Mouse (Mus musculus) right cerebral cortex, adult 18-20 months (tissue): ENCODE data around the gene Vmn1r68.

Experiments used
- DNase-seq: peaks from one replicate; pipeline ENCODE4 v3.0.0; 2022; ENCODE audit warnings: mixed read lengths

The Vmn1r68 gene

GRCm38 (mm10) chr7:10558385-10558784 is at the start of gene Vmn1r68:
Gene Vmn1r68, minus strand, starts transcription at chr7:10558485.
- DNase-seq = no peak

DNA sequence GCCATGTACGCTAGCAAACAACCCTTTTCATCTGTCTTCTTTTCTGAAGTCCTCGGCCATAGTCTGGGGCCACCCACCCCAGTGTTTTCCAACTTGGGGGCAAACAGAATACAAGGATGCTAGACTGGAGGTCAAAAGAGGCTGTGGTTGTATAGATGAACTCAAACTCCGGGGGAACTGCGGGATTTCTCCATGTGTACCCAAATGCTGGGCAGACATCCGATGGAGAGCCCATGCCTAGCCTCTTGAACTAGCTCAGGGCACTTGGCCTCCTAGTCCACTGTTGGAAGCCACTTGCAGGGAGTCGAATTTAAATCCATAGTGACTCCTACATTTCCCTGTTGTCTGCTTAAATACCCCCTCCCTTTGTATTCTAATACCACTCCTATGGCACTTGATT is 62.7 kb downstream of the Vmn1r68 start:
- no peak for DNase-seq

DNA sequence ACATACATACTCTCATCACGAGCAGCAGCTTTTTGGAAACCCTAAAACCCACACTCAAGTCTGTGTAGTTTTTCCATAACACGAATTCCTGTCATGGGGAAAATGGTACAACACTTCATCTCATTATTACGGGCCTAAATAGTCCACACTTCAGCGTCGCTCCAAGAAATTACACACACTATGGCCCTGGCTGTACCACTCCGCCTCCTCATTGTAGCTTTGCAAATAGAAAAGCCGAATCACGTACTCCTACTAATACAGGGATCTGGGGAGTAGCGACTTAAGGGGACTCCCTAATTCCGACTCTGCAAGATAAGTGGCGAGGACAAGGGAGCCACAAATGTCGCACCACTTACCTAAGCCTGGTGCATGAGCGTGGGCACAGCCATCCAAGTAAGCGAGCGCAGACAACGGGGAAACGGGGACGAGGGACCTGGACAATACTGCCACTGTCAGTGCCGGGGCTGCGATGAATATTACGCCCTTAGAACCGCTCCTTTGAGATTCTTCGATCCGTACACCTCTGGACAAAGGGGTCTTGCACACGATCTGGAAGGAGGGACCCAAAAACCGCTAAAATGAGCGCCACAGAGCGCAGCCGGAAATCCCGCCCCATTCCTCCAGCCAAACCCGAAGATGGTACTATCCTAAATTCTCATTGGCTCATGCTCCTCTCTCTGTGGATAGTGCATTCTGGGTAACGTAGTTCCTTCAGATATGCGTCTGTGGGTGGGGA is 63.3 kb downstream of the Vmn1r68 start, which contains the start of gene Zik1:
TSS of gene Zik1 (minus strand) at position 609 of the 736 bp plus-strand sequence.
- peak; percentile 82 for DNase-seq

DNA sequence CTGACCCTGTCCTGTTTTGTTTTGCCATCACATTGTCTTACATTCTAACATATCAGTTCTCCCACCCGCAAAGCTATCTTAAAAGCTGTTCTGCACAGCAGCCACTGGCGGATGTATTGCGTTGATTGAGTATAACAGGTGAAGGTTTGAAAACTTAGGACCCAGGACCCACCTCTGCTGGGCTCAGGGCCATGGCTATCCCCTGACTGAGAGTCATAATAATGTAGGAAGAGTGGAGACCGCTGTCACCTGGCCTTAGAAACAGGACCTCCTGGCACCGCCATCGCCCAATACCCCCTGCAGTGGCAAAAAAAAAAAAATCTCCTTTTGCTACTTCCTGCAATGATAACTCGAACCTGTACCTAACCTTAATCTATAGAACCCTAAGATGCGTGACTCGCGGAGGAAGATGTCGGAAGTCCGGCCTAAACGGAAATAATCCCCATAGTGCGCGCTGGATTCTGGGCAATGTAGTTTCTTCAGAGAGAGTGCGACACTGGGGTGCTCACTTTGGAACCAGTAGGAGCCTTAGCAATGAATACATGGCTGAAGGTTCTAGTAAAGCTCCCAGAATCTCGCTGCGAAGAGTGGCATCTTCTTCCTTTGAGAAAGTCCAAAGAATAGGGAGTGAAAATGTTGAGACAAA is 77.6 kb downstream of the Vmn1r68 start:
- peak; percentile 71 for DNase-seq

DNA sequence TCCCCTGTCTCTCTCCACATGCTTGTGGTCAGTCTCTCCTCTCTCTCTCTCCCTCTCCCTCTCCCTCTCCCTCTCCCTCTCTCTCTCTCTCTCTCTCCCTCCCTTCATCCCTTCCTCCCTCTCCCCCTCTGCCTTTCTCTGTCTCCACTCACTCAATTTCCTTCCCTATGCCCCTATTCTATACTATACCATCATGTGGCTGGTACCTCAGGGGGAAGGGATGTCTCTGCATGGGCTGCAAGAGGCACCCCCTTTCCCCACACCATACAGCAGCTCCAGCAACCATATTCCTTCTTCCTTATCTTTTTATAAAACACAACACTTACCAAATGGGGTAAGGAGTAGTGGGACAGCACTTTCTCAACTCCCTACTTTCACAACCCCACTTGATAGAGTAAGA is 78.5 kb downstream of the Vmn1r68 start:
- DNase-seq = no peak

DNA sequence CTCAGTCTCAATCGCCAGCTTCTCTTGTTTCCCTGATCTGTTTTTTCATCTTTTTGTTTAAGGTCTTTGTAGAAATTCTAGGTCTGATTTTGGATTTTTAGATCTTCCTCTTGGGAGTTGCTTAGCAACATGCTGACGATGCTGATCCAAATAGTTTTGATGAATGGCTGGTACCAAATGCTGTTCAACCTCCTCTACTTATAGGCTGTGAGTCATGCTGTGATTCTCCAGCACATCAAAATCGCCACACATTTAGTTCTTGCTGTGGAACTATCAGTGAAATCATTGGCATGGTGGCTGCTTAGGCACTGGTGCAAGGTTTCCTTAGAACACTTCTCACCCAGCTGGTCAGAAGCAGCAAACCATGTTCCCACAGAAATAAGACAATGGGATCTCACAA is 100.1 kb downstream of the Vmn1r68 start:
- peak; percentile 44 for DNase-seq
